Mouse (Mus musculus): ENCODE data around the gene Try10.
"Not testable (repeated sequence)": the region's sequence is repeated elsewhere in the genome, so short reads cannot be mapped to it uniquely, and the experiment has no call there.

The Try10 gene

GRCm38 (mm10) chr6:41353932-41354331 lies at the start of gene Try10:
TSS of gene Try10 (plus strand) at chr6:41354105.
- no peak for DNase-seq (ENCODE audit: low read depth, low spot score)

GRCm38 (mm10) chr6:41316741-41317140 lies 37.2 kb upstream of the Try10 start, which contains the start of gene Try5:
TSS of gene Try5 (minus strand) at chr6:41316841.
- not testable (repeated sequence) for DNase-seq (ENCODE audit: low read depth, low spot score)

- not testable (repeated sequence) for DNase-seq (ENCODE audit: low read depth, low spot score)
Observed at GRCm38 (mm10) chr6:41373772-41374171, 19.9 kb downstream of the Try10 start.

- not testable (repeated sequence) for DNase-seq (ENCODE audit: low read depth, low spot score)
Observed at GRCm38 (mm10) chr6:41377578-41377977, 23.7 kb downstream of the Try10 start, which contains the start of gene Prss3. TSS of gene Prss3 (minus strand) at chr6:41377678.

GRCm38 (mm10) chr6:41386781-41387180 lies 32.9 kb downstream of the Try10 start:
- no peak for DNase-seq (ENCODE audit: low read depth, low spot score)

- DNase-seq (ENCODE audit: low read depth, low spot score), result not testable (repeated sequence)
Observed at GRCm38 (mm10) chr6:41391640-41392039, 37.7 kb downstream of the Try10 start.

GRCm38 (mm10) chr6:41392056-41392455 lies 38.2 kb downstream of the Try10 start, which contains the start of gene Gm5771:
TSS of gene Gm5771 (plus strand) at chr6:41392356.
- DNase-seq (ENCODE audit: low read depth, low spot score), result not testable (repeated sequence)

Measured in R1 (cell line).